Mouse (Mus musculus) heart, adult 2 months (tissue): Measurements from ENCODE around the gene Ascl5. TPM values are rescaled to one million over a fixed set of nuclear protein-coding genes. Genes with fewer than 3 reads are reported as not detected.

Experiments used
- DNase-seq, 2 experiments: peaks; one replicate each; pipeline ENCODE4 v3.0.0; 2021
- H3K27ac ChIP-seq: fragments of 200-600 bp; 2 replicates; pipeline ENCODE4 v1.8.1; 2022
- H3K27me3 ChIP-seq: fragments of 200-500 bp; 2 replicates; pipeline ENCODE4 v1.6.1; 2012; ENCODE audit warnings: mild to moderate bottlenecking, low read length, inconsistent platforms, mixed read lengths; ENCODE audit not compliant: control insufficient read depth, insufficient read depth
- H3K36me3 ChIP-seq: fragments of 200-500 bp; 2 replicates; pipeline ENCODE4 v1.6.1; 2012; ENCODE audit warnings: low read length, inconsistent platforms; ENCODE audit not compliant: control insufficient read depth, insufficient read depth
- H3K4me1 ChIP-seq: fragments of 200-500 bp; 2 replicates; pipeline ENCODE4 v1.6.1; 2011; ENCODE audit warnings: low read length; ENCODE audit not compliant: control insufficient read depth, insufficient read depth
- H3K4me3 ChIP-seq: fragments of 200-600 bp; 2 replicates; pipeline ENCODE4 v1.8.1; 2022
- H3K79me2 ChIP-seq: fragments of 200-500 bp; replicated peaks from 2 replicates; pipeline ENCODE4 v1.6.1; 2012; ENCODE audit warnings: mild to moderate bottlenecking, inconsistent platforms, low read length, moderate library complexity, mixed read lengths; ENCODE audit not compliant: control insufficient read depth, insufficient read depth
- H3K9ac ChIP-seq: fragments of 200-500 bp; 2 replicates; pipeline ENCODE4 v1.6.1; 2012; ENCODE audit warnings: low read depth, mild to moderate bottlenecking, control low read depth, inconsistent platforms, low read length, mixed read lengths
- CTCF ChIP-seq: fragments of 200-600 bp; IDR thresholded peaks from 2 replicates; pipeline ENCODE4 v1.8.1; 2022; ENCODE audit warnings: antibody characterized with exemption, mild to moderate bottlenecking, moderate library complexity
- EP300 ChIP-seq: fragments of 200-500 bp; IDR thresholded peaks from 2 replicates; pipeline ENCODE4 v1.6.1; 2011; ENCODE audit warnings: low read depth, low read length, control low read depth; ENCODE audit not compliant: insufficient read depth
- POLR2A ChIP-seq: fragments of 200-500 bp; IDR thresholded peaks from 2 replicates; pipeline ENCODE4 v1.6.1; 2011; ENCODE audit warnings: mild to moderate bottlenecking, low read depth, low read length, control low read depth; ENCODE audit not compliant: insufficient read depth
- WGBS: fragments of 180-500 bp; shearing (Covaris S2); methylation state at CpG from one replicate; pipeline ENCODE4 v1.1.7; 2018; 5-methylcytosine and 5-hydroxymethylcytosine counted together
- intact Hi-C: fragments of 180-260 bp; cut with DNase I; formaldehyde crosslinking; loops from one replicate; pipeline ENCODE4 v1.15.1; 2025
- polyA plus RNA-seq: library from polyadenylated mRNA; depleted of rRNA; stranded (reverse); fragments of >200 nt; gene quantifications from 2 replicates; pipeline ENCODE4 v1.2.3, GENCODE M21; 2012
- total RNA-seq, 2 experiments: library from RNA; stranded (reverse); gene quantifications; 2 replicates each; pipeline ENCODE4 v1.2.3; 2021

Gene Ascl5
- total and polyA plus RNA-seq, 3 experiments = not detected

DNA sequence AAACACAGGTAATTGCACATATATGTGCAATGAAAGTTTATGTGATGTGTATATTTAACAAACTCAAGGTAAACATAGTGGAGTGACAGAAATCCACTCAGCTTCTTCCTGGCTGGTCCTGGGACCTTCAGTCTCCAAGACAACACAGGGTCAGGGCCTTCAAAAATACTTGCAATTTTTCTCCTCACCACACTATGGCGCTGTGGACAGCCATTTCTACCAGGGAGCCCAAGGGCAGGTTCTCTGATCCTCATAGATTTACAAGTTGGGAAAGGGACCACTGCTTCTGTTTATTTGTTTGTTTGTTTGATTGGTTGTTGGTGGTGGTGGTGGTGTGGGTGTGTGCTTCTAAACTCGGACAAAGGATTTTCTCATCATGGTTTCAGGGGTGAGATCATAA, 3.2 kb upstream of the Ascl5 start:
- H3K4me1 ChIP-seq = no peaks in the 10 kb centered on the region
- no peaks in the 10 kb centered on the region for H3K36me3 ChIP-seq
- WGBS = 12% methylated on average over 2 of the region's 2 CpGs
- intact Hi-C loops = loop anchor here (5.0 kb wide), 1 partner anchor 120 kb away; no protein-coding TSS in a partner anchor
- DNase-seq = no peak
- TF ChIP-seq CTCF (peak; percentile 55), POLR2A (no peak)
- no peak overlapping the region for H3K4me3 ChIP-seq
- no peak overlapping the region for H3K27ac ChIP-seq
- no peak overlapping the region for H3K9ac ChIP-seq
- H3K27me3 ChIP-seq = peaks cover 6% of the 10 kb centered on the region
- no peaks in the 10 kb centered on the region for H3K79me2 ChIP-seq

DNA sequence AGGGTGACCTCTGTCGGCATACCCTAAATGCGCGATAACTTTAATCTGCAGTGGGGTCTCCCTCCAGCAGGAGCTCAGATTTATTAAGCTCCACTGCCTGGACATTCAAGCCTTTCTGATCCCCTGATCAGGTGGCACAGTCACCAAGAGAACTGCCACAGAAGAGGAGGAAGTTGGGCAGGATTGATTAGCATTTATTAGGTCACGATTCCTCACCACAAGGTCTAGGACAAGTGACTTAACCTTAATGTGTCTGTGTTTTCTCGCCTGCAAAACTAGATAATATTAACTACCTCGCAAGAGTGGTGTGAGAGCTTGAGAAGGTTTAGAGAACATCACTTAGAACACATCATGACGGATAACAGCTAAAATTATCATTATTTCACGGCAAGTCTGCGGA, 2.7 kb upstream of the Ascl5 start:
- TF ChIP-seq CTCF (no peak), POLR2A (no peak), EP300 (no peak)
- 79% methylated on average over 9 of the region's 9 CpGs for WGBS
- no peak overlapping the region for H3K4me3 ChIP-seq
- no peak for DNase-seq
- no peak overlapping the region for H3K9ac ChIP-seq
- H3K4me1 ChIP-seq = no peaks in the 10 kb centered on the region
- intact Hi-C loops = loop anchor here (5.0 kb wide), 1 partner anchor 119 kb away; no protein-coding TSS in a partner anchor
- no peaks in the 10 kb centered on the region for H3K36me3 ChIP-seq
- no peak overlapping the region for H3K27ac ChIP-seq
- no peaks in the 10 kb centered on the region for H3K79me2 ChIP-seq
- H3K27me3 ChIP-seq = peaks cover 6% of the 10 kb centered on the region

DNA sequence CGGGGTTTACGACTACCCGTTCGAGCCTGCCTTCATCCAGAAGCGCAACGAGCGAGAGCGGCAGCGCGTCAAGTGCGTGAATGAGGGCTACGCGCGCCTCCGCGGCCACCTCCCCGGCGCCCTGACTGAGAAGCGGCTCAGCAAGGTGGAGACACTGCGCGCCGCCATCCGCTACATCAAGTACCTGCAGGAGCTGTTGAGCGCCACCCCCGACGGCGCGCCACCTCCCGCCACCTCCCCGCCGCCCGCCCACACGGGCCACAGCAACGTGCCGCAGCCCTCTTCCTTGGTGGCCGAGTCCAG, 360 bp downstream of the Ascl5 start:
- peaks cover 6% of the 10 kb centered on the region for H3K27me3 ChIP-seq
- intact Hi-C loops = loop anchor here (2.0 to 5.0 kb wide), 3 partner anchors 26 to 406 kb away; partner anchors contain the start of gene Mroh3
- no peaks in the 10 kb centered on the region for H3K4me1 ChIP-seq
- H3K4me3 ChIP-seq = no peak overlapping the region
- DNase-seq = no peak
- TF ChIP-seq EP300 (no peak), CTCF (no peak), POLR2A (no peak)
- no peak overlapping the region for H3K9ac ChIP-seq
- 3% methylated on average over 36 of the region's 36 CpGs for WGBS
- no peaks in the 10 kb centered on the region for H3K36me3 ChIP-seq
- H3K79me2 ChIP-seq = no peaks in the 10 kb centered on the region
- no peak overlapping the region for H3K27ac ChIP-seq

DNA sequence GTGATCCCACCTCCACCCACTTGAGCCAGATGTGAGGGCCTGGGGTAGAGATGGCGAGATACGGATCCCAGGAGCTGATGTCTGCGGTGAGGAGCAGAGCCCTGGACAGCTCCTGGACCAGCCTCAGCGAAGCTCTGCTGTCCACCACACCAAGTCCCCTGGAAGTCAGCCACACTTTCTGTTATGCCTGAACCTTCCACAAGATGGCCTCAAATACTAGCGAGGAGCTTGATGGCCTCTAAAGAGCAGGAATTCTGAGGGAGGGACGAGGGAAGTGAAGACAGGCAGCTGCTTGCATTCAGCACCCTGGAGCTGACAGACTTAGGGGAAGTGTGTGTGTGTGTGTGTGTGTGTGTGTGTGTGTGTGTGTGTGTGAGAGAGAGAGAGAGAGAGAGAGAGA, 861 bp downstream of the Ascl5 start:
- peaks cover 6% of the 10 kb centered on the region for H3K27me3 ChIP-seq
- 2% methylated on average over 6 of the region's 6 CpGs for WGBS
- intact Hi-C loops = loop anchor here (2.0 to 5.0 kb wide), 3 partner anchors 25 to 406 kb away; partner anchors contain the start of gene Mroh3

DNA sequence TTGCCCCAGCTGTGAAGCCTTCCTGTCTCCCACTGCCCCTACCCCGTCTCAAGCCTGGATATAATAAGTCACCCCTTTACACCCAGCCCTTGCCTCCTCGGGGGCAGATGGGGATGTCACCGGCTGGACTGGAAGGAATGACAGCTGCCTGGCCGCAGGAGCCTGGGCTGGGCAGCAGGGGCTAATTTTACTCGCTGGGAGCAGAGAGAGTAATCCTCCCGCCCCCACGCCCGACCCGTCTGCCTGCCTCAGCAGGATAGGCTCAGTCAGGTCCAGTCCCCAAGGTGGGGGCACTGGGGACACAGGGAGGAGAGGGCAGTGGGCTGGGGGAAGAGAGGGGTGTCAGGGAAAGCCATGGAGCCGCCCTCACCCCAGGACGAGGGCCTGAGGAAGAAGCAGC, 1.9 kb downstream of the Ascl5 start, which contains the start of gene Cacna1s:
Gene Cacna1s (plus strand): TSS at position 204 of the 400 bp plus-strand sequence.
- WGBS = 45% methylated on average over 11 of the region's 11 CpGs
- H3K79me2 ChIP-seq = no peaks in the 10 kb centered on the region
- intact Hi-C loops = loop anchor here (5.0 kb wide), 2 partner anchors 160 to 405 kb away; partner anchors contain the start of gene Mroh3
- H3K27me3 ChIP-seq = peaks cover 6% of the 10 kb centered on the region
- no peaks in the 10 kb centered on the region for H3K36me3 ChIP-seq
- DNase-seq = no peak
- no peaks in the 10 kb centered on the region for H3K4me1 ChIP-seq
- H3K4me3 ChIP-seq = no peak within 1 kb of the TSS
- H3K27ac ChIP-seq = no peak within 1 kb of the TSS
- no peak for TF ChIP-seq EP300
- no peak within 1 kb of the TSS for H3K9ac ChIP-seq

More for the DNA sequence above, 861 bp downstream of the Ascl5 start:
- peak; percentile 52 to 55 for DNase-seq
- H3K79me2 ChIP-seq = no peaks in the 10 kb centered on the region
- H3K27ac ChIP-seq = no peak overlapping the region
- H3K9ac ChIP-seq = no peak overlapping the region
- no peaks in the 10 kb centered on the region for H3K36me3 ChIP-seq
- no peak overlapping the region for H3K4me3 ChIP-seq
- no peaks in the 10 kb centered on the region for H3K4me1 ChIP-seq
- TF ChIP-seq EP300 (0 out of 2 replicates have a peak, but pooled peaks have one; percentile 24), CTCF (peak; percentile 72), POLR2A (no peak)

DNA sequence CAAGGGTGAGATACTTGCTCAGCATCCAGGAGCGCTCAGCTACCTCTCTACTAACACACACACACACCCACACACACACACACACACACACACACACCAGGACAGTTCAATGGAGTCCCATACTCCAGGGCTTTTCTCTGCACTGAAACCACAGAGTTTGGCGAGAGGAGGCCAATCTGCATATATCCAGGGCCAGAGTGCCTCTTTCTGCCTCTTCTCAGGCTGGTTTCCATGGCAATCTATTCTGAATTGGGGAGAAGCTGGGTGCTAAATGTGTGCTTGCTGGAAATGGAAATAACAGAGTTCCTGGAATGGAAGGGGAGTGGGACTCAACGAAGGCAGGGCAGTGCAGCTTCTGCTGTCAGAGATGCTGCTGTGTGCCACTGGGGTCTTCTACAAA, 5.2 kb downstream of the Ascl5 start:
- no peak for TF ChIP-seq EP300
- no peak for TF ChIP-seq POLR2A
- no peak for TF ChIP-seq CTCF
- Histone ChIP-seq H3K4me1 (no peaks in the 10 kb centered on the region), H3K27me3 (peaks cover 4% of the 10 kb centered on the region; the same call in 1 of the 2 replicates), H3K9ac (no peak overlapping the region), H3K79me2 (no peaks in the 10 kb centered on the region), H3K4me3 (no peak overlapping the region), H3K36me3 (no peaks in the 10 kb centered on the region), H3K27ac (no peak overlapping the region)
- intact Hi-C loops = no loop called here
- 77% methylated on average over 3 of the region's 3 CpGs for WGBS
- DNase-seq = no peak
